Mouse (Mus musculus): Measurements from ENCODE around the gene Rab11fip4. TPM values are rescaled to one million over a fixed set of nuclear protein-coding genes. Genes with fewer than 3 reads are reported as not detected.

The Rab11fip4 gene
- polyA plus RNA-seq, 1 experiment = not detected

DNA sequence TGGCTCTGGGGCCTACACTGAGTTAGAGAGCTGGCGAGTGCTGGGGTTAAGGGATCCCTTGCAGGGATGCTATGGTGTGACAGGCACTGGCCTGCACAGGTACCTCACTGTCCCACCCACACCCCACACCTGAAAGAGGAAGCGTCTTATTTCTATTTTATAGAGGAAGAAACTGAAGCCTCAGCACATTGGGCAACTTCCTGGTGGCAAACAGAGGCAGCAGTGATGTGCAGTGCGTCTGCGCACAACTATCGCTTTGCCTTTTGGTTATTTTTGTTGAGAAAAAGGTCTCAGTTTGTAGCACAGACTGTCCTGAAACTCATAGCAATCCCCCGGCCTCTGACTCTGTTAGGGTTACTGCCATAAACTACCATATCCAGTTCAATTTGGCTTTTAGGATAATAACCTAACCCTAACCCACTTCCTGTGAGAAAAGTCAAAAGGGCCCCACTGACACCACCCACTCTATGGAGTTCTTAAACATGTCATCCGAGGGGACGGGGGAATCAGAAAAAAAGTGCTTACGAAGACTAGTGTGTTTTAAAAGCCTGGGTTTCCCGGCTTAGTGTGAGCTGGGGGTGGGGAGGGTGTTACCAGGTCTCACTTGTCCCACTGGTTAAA lies 67.3 kb downstream of the Rab11fip4 start:
- TF ChIP-seq GATA1 (IDR thresholded peaks at IDR 0.05; ENCODE audit: low read length) = no peak

DNA sequence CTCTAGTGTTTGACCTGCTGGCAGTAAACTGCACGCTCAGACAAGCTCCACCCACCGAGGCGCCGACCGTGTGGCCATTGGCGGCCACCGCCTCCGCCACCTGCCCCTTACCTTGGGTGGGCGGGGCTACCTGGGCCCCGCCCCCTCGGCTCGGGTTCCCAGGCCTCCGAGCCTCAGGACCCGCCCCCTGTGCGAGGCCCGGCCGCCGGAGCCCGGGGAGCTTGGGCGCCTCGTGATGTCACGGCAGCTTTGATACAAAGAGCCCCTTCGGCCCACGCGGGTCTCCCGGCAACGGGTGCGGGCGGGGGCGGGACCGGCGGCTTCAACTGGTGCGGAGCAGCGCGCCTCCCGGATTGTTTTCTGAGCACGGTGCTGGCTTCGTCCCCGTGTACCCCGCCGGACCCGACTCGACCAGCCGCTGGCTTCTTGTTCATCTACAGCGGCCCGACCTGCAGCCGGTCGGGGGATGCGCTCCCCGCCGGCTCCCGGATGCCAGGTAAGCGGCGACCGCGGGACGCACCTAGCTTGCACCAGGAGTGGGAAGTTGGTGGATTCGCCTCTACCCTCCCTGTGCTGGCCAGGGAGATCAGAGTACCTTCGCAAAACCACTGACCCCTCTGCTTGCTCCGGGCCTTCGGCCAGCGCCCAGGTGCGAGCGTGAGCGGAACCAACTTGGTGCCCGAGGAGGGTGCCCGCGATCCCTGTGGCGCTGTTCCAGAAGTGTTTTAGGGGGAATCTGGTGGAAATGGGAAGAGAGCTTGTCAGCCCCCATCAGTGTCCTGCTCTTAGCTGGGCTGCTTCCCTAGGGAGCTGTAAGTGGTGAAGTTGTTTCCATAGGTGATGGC lies 69.6 kb downstream of the Rab11fip4 start:
- TF ChIP-seq GATA1 (IDR thresholded peaks at IDR 0.05; ENCODE audit: low read length) = no peak

GRCm38 (mm10) chr11:79661877-79662545 lies 71.0 kb downstream of the Rab11fip4 start:
- TF ChIP-seq GATA1 (IDR thresholded peaks at IDR 0.05; ENCODE audit: low read length) = no peak

- no peak for TF ChIP-seq GATA1 (IDR thresholded peaks at IDR 0.05; ENCODE audit: low read length)
Measured at GRCm38 (mm10) chr11:79663158-79663557, 72.1 kb downstream of the Rab11fip4 start.

GRCm38 (mm10) chr11:79663570-79663969 lies 72.6 kb downstream of the Rab11fip4 start:
- peak; percentile 28 for TF ChIP-seq GATA1 (IDR thresholded peaks at IDR 0.05; ENCODE audit: low read length)

GRCm38 (mm10) chr11:79666544-79666943 lies 75.5 kb downstream of the Rab11fip4 start:
- TF ChIP-seq GATA1 (IDR thresholded peaks at IDR 0.05; ENCODE audit: low read length) = no peak

DNA sequence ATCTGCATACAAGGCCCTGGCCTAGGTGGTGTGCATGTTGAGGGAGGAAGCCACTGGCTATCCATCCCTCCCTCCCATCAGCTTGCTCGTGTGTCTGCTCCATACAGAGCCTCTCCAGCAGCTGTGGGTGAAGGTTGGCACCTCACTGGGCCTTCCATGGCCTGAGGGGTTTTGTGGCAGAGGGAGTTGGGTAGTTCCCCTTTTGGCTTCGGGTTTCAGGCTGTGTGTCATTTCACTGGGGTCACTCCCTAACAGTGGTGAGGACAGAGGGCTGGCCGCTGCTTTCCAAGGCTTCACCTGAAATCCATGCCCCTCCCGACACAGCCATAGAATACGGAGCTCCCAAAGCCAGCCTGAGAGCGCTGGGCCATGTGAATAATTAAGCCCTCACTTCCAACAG lies 78.2 kb downstream of the Rab11fip4 start:
- TF ChIP-seq GATA1 (IDR thresholded peaks at IDR 0.05; ENCODE audit: low read length) = no peak

DNA sequence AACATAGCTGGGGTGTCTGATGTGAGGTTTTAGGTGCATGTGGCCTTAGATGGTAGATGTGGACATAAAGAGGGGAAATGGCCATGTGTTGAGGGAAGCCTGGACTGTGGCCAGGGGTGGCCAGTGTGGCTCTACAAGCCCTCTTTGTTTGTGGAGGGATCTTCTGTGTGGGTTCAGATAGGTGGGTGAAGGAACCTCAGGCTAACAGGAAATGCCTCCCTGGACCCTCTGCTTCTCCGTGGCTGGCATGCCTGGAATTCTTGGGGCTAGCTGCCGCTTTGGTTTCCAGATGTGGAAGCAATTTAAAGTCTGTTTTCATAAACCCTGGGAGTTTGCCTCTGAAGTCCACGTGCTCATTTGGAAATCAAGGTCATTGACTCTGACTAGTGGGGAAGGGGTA lies 78.9 kb downstream of the Rab11fip4 start:
- TF ChIP-seq GATA1 (IDR thresholded peaks at IDR 0.05; ENCODE audit: low read length) = no peak

DNA sequence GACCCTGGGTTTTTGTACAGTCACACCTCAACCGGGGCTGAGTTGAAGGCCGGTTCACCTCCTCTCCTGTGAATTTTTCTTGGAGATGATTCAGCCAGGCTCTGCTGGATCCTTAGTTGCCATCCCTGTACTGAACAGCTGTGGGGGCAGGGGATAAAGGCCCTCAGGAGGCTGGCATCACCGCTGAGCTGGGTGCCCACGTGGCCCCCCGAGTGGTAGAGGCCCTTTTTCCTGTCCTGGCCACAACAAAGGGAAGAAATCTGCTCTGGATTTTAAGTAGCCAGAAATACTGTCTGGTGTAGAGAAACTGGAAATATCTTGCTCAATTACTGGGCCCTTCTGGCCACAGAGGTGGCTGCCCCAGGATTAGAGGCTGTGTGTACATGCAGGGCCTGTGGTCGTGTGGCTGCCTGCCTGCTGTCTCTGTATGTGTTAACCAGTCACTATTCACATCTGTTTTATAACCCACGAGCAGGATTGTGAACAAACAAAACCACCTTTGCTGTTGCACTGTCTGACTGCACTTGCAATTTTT lies 79.5 kb downstream of the Rab11fip4 start:
- TF ChIP-seq GATA1 (IDR thresholded peaks at IDR 0.05; ENCODE audit: low read length) = no peak

DNA sequence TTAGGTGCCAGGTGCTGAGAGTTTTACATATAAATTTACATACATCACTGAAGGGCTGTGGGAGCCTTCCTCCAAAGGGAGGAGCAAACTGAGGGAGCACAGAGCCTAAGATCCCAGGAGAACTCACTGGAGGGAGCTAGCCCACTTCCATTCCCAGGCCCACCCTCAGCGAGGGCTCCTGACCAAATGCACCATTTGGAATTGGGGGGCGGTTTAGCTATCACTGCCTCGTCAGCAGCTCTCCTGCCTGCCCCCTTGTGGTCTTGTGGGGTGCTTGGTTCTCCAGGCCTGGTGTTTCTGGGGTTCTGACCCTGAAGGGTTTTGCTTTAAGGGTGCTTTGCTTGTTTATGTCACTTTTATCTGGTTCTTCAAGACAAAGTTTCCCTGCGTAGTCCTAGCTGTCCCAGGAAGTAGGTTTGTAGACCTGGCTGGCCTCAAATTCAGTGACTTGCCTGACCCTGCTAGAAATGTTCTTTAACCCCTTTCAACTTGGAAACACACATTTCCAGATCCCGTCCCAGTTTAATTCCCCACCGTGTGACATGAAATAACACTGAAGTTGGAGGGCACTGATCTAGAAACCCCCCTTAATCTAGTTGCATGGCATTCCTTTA lies 80.8 kb downstream of the Rab11fip4 start:
- TF ChIP-seq GATA1 (IDR thresholded peaks at IDR 0.05; ENCODE audit: low read length) = no peak

DNA sequence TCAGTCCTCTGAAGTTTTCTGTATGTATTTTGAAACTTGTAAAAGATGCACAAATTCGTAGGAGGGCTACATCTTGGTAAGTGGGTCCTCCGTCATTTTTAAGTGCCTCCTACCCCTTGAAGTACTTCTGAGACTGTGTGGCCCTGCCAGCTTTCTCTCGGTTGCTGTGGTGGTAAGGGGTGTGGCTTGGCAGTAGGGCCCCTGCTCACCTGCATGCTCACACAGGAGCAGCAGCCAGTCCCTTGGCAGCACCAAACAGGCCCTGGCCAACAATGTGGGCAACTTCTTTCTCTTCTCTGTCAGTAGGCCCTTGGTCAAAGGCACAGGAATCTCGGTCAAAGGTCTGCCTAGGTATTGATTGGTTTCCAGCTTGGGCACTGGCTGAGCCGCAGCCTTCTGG lies 82.1 kb downstream of the Rab11fip4 start:
- TF ChIP-seq GATA1 (IDR thresholded peaks at IDR 0.05; ENCODE audit: low read length) = no peak

- no peak for TF ChIP-seq GATA1 (IDR thresholded peaks at IDR 0.05; ENCODE audit: low read length)
Measured at GRCm38 (mm10) chr11:79673717-79674116, 82.7 kb downstream of the Rab11fip4 start.

DNA sequence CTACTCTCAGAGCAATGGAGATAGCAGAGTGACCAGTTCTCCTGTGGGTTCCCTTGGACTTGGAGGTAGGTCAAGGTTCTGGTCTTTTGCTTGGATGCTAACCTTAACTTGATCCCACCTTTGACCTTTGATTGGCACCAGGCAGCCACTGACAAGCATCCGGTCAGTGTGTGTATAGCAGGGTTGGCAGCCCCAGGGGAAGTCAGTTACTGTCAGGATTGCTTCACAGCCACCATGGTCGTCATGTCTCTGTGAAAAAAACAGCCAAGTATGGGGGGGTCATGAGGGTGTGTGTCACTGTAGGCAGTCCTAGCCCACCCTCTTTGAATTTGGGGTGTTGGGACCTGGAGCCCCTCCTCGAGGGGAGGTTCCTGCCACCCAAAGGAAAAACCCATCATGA lies 83.2 kb downstream of the Rab11fip4 start:
- no peak for TF ChIP-seq GATA1 (IDR thresholded peaks at IDR 0.05; ENCODE audit: low read length)

- no peak for TF ChIP-seq GATA1 (IDR thresholded peaks at IDR 0.05; ENCODE audit: low read length)
Measured at GRCm38 (mm10) chr11:79674632-79675031, 83.6 kb downstream of the Rab11fip4 start.

DNA sequence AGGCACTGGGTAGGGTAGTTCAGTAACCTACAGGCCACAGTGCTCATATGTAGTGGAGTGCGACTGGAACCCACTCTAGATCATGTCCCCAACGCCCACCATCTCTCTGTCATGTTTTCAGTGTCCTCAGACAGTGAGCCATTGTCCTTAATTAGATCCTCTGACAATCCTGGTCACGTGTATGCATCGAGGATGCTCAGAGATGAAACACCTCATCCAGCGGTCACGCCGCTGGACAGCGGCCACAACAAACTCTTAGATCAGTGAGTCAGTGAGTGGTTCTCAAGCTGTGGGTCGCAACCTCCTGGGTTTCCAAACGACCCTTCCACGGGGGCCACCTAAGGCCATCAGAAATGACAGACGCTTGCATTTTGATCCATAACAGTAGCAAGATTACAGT lies 84.3 kb downstream of the Rab11fip4 start:
- no peak for TF ChIP-seq GATA1 (IDR thresholded peaks at IDR 0.05; ENCODE audit: low read length)

DNA sequence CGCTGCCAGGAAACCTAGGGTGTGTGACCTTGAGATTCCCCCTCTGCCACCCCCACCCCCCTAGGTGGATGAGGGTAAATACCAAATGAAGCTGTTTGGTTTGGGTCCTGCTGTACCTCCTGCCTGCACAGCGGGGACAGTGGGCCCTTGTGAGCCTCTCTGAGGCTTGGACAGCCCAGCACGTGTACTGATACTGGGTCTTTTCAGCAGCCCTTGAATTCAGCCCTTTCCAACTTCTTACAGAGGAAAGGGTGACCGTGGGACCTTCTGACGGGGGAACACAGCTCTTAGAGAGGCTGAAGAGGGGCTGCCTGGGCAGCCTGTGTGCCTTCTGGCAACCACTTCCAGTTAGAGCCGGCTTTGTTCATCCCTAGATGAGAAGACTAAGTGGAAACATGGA lies 85.0 kb downstream of the Rab11fip4 start:
- no peak for TF ChIP-seq GATA1 (IDR thresholded peaks at IDR 0.05; ENCODE audit: low read length)
